Mouse (Mus musculus): ENCODE results near the gene Fbxw27.
A peak's percentile ranks its signal among the peaks of the same experiment; 100 is the strongest.
"Not testable (repeated sequence)": the region's sequence is repeated elsewhere in the genome, so short reads cannot be mapped to it uniquely, and the experiment has no call there.

Fbxw27 gene

GRCm38 (mm10) chr9:109790570-109790969 lies at the start of gene Fbxw27:
TSS of gene Fbxw27 (minus strand) at chr9:109790670.
- DNase-seq, result not testable (repeated sequence)

GRCm38 (mm10) chr9:109833088-109833412 lies 42.6 kb upstream of the Fbxw27 start:
- DNase-seq, result no peak

GRCm38 (mm10) chr9:109832391-109833087 lies 42.1 kb upstream of the Fbxw27 start, which contains the start of gene Nme6:
TSS of gene Nme6 (plus strand) at chr9:109832749.
- peak; percentile 85 to 89 for DNase-seq

DNA sequence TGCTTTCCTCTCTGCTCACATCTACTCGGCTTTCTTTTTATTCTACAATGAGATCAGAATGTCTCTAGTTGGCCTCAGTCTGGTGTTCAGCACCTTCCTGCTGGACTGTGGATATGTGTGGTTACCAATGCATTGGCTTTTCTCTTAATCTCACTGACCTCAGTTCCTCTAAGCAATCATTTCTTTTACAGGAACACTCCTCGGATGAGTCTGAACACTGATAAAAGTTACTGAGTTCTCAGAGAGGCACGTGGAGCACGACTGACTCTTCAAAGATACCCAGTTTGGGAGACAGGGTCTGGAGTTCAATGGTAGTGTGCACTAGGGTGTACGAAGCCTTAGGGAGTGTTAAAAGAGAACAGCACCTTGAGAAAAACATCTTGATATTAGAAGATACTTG lies 35.7 kb upstream of the Fbxw27 start:
- DNase-seq, result no peak

GRCm38 (mm10) chr9:109825739-109826138 lies 35.3 kb upstream of the Fbxw27 start:
- no peak for DNase-seq

DNA sequence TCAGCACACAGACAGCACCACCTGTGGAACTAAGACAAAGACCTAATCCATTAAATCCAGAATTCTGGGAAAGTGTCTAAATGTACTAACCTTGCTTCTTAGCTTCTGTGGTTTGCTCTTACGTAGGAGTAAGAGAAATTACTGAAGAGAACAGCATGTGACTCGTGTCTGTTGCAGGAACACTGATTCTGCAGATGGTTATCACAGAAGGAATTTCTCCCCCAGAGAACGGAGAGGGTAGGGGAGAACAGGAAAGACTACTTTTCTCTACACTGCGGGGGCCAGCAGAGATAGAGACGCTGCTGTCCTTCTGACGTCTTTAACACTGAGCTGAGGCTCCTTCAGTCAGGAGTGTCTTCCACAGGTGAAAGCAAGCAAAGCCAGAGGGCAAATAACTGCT lies 25.9 kb upstream of the Fbxw27 start:
- no peak for DNase-seq

- DNase-seq, result no peak
Observed at GRCm38 (mm10) chr9:109813424-109813823, 23.0 kb upstream of the Fbxw27 start.

- no peak for DNase-seq
Observed at GRCm38 (mm10) chr9:109811980-109812379, 21.5 kb upstream of the Fbxw27 start, which contains the start of gene Spink8. TSS of gene Spink8 (plus strand) at chr9:109812280.

- DNase-seq, result no peak
Observed at GRCm38 (mm10) chr9:109807898-109808297, 17.4 kb upstream of the Fbxw27 start.

DNA sequence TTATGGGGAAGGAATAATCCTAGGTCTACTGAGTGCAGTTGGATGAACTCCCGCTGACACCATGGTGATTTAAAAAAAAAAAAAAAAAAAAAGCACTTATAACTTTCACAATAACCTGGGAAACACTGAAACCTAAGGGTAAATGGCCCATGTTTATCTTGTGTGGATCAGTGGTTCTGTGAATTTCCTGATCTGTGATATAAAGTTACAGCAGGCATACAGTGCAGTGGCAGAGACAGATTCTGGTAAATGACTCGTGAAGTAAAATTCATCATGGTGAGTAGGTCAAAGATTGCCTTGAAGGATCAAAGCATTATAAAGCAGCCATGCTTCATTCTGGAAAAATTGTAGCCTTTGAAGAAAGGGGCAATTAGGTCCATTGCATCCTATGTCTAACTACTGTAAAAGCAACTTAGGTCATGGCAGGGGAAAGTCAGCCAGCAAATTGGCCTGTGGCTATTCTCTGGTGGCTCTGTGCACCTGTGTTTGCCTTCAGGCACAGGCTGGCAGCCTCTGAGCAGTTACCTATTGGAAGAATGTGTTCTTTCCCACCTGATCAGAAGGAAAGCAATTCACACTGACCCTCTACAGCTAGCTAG lies 16.3 kb upstream of the Fbxw27 start:
- DNase-seq, result no peak

DNA sequence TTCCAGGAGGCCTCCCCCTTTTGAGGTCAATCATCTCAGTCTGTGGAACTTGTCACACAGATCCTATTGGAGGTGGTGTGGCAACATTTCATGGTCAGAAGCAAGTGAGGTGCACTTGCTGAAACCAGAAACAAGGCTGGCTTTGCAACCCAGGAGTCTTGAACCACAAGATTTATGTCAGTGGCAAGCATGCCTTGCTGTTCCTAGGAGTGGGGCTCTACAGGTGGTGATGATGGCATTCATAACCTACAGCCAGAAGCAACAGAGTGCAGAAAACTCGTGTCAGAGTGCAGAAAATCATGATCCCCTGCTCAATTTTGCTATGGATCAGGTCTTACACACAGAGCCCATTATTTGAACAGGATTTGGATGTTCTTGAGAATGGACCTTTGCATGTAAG lies 15.8 kb upstream of the Fbxw27 start:
- no peak for DNase-seq

- DNase-seq, result not testable (repeated sequence)
Observed at GRCm38 (mm10) chr9:109805596-109805995, 15.1 kb upstream of the Fbxw27 start.

- DNase-seq, result peak; percentile 4 to 5
Observed at GRCm38 (mm10) chr9:109798051-109798450, 7.6 kb upstream of the Fbxw27 start.

- no peak for DNase-seq
Observed at GRCm38 (mm10) chr9:109795811-109796210, 5.3 kb upstream of the Fbxw27 start.

GRCm38 (mm10) chr9:109795221-109795620 lies 4.8 kb upstream of the Fbxw27 start:
- DNase-seq, result no peak

- DNase-seq, result not testable (repeated sequence)
Observed at GRCm38 (mm10) chr9:109766841-109767240, 23.6 kb downstream of the Fbxw27 start.

DNA sequence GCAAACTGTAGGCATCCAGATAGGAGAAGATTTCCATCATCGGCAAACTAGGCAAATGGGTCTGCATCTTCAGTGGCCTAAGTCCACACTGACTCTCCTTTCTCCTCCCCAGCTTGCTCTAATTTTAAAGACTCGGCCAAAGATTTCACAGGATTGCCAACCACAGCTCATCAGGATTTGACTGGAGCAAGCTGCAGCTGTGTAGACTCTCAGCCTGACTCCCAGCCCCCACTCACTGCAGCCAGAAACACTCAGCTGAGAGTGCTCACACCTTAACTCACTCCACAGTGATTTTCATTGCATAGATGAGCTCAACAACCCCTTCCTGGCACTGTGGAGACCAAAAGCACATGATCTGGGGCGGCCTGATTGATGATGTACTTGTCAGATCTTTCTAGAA lies 44.5 kb downstream of the Fbxw27 start, which contains the start of gene Fbxw26:
Fbxw26 (minus strand) TSS at position 101 of the 400 bp plus-strand sequence.
- not testable (repeated sequence) for DNase-seq

All from cerebellum, adult 18-20 months (tissue).